In genomic region chr1:87217938-87218337, GRCm38 (mm10) we compare ENCODE assay signal across 11 mouse cellular contexts. TPM values are rescaled to one million over a fixed set of nuclear protein-coding genes. Genes with fewer than 3 reads are reported as not detected.
A peak's percentile ranks its signal among the peaks of the same experiment; 100 is the strongest.
DNase-seq lines count a peak whose midpoint lies in the region; ATAC-seq and TF ChIP-seq lines count a peak whose summit lies in the region.
"Had no signal": no experiment of that assay in that cellular context is flagged by ENCODE, and none has a peak within 500 bp of the region (broad histone marks: within the 10 kb centered on the region; RNA-seq: fewer than 3 reads in every experiment).

No protein-coding gene starts in this region.

- H3K27ac ChIP-seq in hindbrain, postnatal 0 days = no peak overlapping the region
- H3K27ac ChIP-seq in hindbrain, embryonic 14.5 days = no peak overlapping the region
- H3K27ac ChIP-seq in ES-Bruce4 (ENCODE audit: insufficient read depth, low read length) = peak overlapping the region; percentile 86
- H3K27ac ChIP-seq: limb, embryonic 13.5 days had no signal

- H3K4me1 ChIP-seq in hindbrain, postnatal 0 days (ENCODE audit: insufficient read depth, low read length) = peaks cover 20% of the 10 kb centered on the region
- peaks cover 27% of the 10 kb centered on the region for H3K4me1 ChIP-seq in hindbrain, embryonic 14.5 days (replicated peaks; ENCODE audit: control insufficient read depth, insufficient read depth, low read length)
- H3K4me1 ChIP-seq in ES-Bruce4 (ENCODE audit: control insufficient read depth, insufficient read depth, low read length) = no peaks in the 10 kb centered on the region

- H3K27me3 ChIP-seq in hindbrain, postnatal 0 days (ENCODE audit: insufficient read depth, low read length) = no peaks in the 10 kb centered on the region
- no peaks in the 10 kb centered on the region for H3K27me3 ChIP-seq in hindbrain, embryonic 14.5 days (ENCODE audit: control insufficient read depth, insufficient read depth, low read length)
- no peaks in the 10 kb centered on the region for H3K27me3 ChIP-seq in ES-Bruce4 (ENCODE audit: control insufficient read depth, insufficient read depth, low read length, poor library complexity, severe bottlenecking)
- H3K27me3 ChIP-seq: limb, embryonic 13.5 days had no signal

- H3K4me3 ChIP-seq in hindbrain, postnatal 0 days (ENCODE audit: low read length) = no peak overlapping the region
- no peak overlapping the region for H3K4me3 ChIP-seq in hindbrain, embryonic 14.5 days (replicated peaks; ENCODE audit: low read length)
- no peak overlapping the region for H3K4me3 ChIP-seq in ES-Bruce4 (ENCODE audit: low read depth, low read length)
- H3K4me3 ChIP-seq: limb, embryonic 13.5 days had no signal

- DNase-seq in hindbrain, postnatal 0 days (ENCODE audit: low spot score) = peak; percentile 28
- DNase-seq in hindbrain, embryonic 14.5 days (ENCODE audit: low spot score) = no peak
- DNase-seq in 3T3-L1 (ENCODE audit: low read depth, low spot score) = peak; percentile 49
- DNase-seq in kidney, adult 9 months = peak; percentile 75
- no peak for DNase-seq in thymus, postnatal 36 days
- no peak for DNase-seq in thymus, postnatal 14 days
- no peak for DNase-seq in adrenal gland, adult 8-10 months
- DNase-seq: cerebellum, postnatal 25 days had no signal

- H3K9me3 ChIP-seq in hindbrain, postnatal 0 days (ENCODE audit: low read length) = no peaks in the 10 kb centered on the region
- no peaks in the 10 kb centered on the region for H3K9me3 ChIP-seq in hindbrain, embryonic 14.5 days (ENCODE audit: control insufficient read depth, low read length)
- peaks cover 4% of the 10 kb centered on the region for H3K9me3 ChIP-seq in ES-Bruce4 (replicated peaks; ENCODE audit: control insufficient read depth, insufficient read depth, low read length, poor library complexity, severe bottlenecking)
- H3K9me3 ChIP-seq: limb, embryonic 13.5 days had no signal

- TF ChIP-seq EP300 in ES-Bruce4 (IDR thresholded peaks at IDR 0.05; ENCODE audit: insufficient read depth, low read depth, low read length) = no peak

- H3K9ac ChIP-seq in hindbrain, postnatal 0 days (replicated peaks; ENCODE audit: low read length) = no peak overlapping the region
- no peak overlapping the region for H3K9ac ChIP-seq in hindbrain, embryonic 14.5 days
- H3K9ac ChIP-seq in ES-Bruce4 (ENCODE audit: low read depth, poor library complexity, severe bottlenecking) = peak overlapping the region; percentile 20; the same call in 1 of the 2 replicates
- H3K9ac ChIP-seq: limb, embryonic 13.5 days had no signal

- ATAC-seq in hindbrain, postnatal 0 days = no peak
- no peak for ATAC-seq in hindbrain, embryonic 14.5 days (ENCODE audit: low FRiP score)

- peak; percentile 74 for TF ChIP-seq CTCF in hindbrain, postnatal 0 days (IDR thresholded peaks at IDR 0.05; ENCODE audit: low read depth)
- peak; percentile 32 for TF ChIP-seq CTCF in ES-Bruce4 (IDR thresholded peaks at IDR 0.05; ENCODE audit: low read depth, low read length)

- TF ChIP-seq POLR2A in ES-Bruce4 (IDR thresholded peaks at IDR 0.05; ENCODE audit: insufficient read depth, low read length) = no peak

- WGBS in hindbrain, postnatal 0 days = 59% methylated on average over 3 of the region's 3 CpGs
- 65% methylated on average over 3 of the region's 3 CpGs for WGBS in hindbrain, embryonic 14.5 days

- H3K36me3 ChIP-seq in hindbrain, postnatal 0 days (ENCODE audit: insufficient read depth, low read length) = peaks cover 33% of the 10 kb centered on the region
- peaks cover 38% of the 10 kb centered on the region for H3K36me3 ChIP-seq in hindbrain, embryonic 14.5 days (replicated peaks; ENCODE audit: control insufficient read depth, insufficient read depth)
- peaks cover 45% of the 10 kb centered on the region for H3K36me3 ChIP-seq in ES-Bruce4 (ENCODE audit: control insufficient read depth, insufficient read depth, low read length, poor library complexity, severe bottlenecking)

- no peak overlapping the region for H3K4me2 ChIP-seq in hindbrain, postnatal 0 days (ENCODE audit: low read depth, low read length)
- H3K4me2 ChIP-seq in hindbrain, embryonic 14.5 days (replicated peaks) = no peak overlapping the region
- H3K4me2 ChIP-seq: limb, embryonic 13.5 days had no signal

RNA-seq across cellular contexts. Expression of gene Eif4e2, which starts 4.2 kb away (rescaled TPM):
- 60.4 and 68.1 TPM in 2 replicates for total RNA-seq in hindbrain, postnatal 0 days (2014; rRNA removed)
- 99.7 and 103 TPM in 2 replicates for polyA plus RNA-seq in hindbrain, postnatal 0 days (2015; fragmentation: Nextera tagmentation; extraction: Ambion mirVana)
- 66.8 and 74.7 TPM in 2 replicates for polyA plus RNA-seq in hindbrain, embryonic 14.5 days (2014; fragmentation: Nextera tagmentation; extraction: Ambion mirVana)
- polyA plus RNA-seq in ES-Bruce4 (2011; ENCODE audit: insufficient read depth, insufficient read length, low read depth, missing spikeins) = 191 and 201 TPM in 2 replicates
- total RNA-seq in adrenal gland, adult 8-10 months (2022) = 10 to 100 TPM; 69.8 to 78.4 (median 73.4) TPM

RNA-seq across cellular contexts. Expression of gene Chrng, which starts 13.5 kb away (rescaled TPM):
- total RNA-seq in hindbrain, postnatal 0 days (2014; rRNA removed) = 0.22 TPM in 1 of 2 replicates, not detected in the other
- 0.06 TPM in 1 of 2 replicates, not detected in the other for polyA plus RNA-seq in hindbrain, postnatal 0 days (2015; fragmentation: Nextera tagmentation; extraction: Ambion mirVana)
- polyA plus RNA-seq in hindbrain, embryonic 14.5 days (2014; fragmentation: Nextera tagmentation; extraction: Ambion mirVana) = not detected in 2 replicates
- not detected in 2 replicates for polyA plus RNA-seq in ES-Bruce4 (2011; ENCODE audit: insufficient read depth, insufficient read length, low read depth, missing spikeins)
- total RNA-seq in adrenal gland, adult 8-10 months (2022) = not detected
- total RNA-seq: hematopoietic stem cell, adult 5-6 weeks had no signal

RNA-seq across cellular contexts. Expression of gene Chrnd, which starts 27.5 kb away (rescaled TPM):
- total RNA-seq in hindbrain, postnatal 0 days (2014; rRNA removed) = not detected in 2 replicates
- not detected in 2 replicates for polyA plus RNA-seq in hindbrain, postnatal 0 days (2015; fragmentation: Nextera tagmentation; extraction: Ambion mirVana)
- not detected in 2 replicates for polyA plus RNA-seq in hindbrain, embryonic 14.5 days (2014; fragmentation: Nextera tagmentation; extraction: Ambion mirVana)
- polyA plus RNA-seq in ES-Bruce4 (2011; ENCODE audit: insufficient read depth, insufficient read length, low read depth, missing spikeins) = not detected in 2 replicates
- not detected for total RNA-seq in adrenal gland, adult 8-10 months (2022)
- total RNA-seq: hematopoietic stem cell, adult 5-6 weeks had no signal

RNA-seq across cellular contexts. Expression of gene Prss56, which starts 34.8 kb away (rescaled TPM):
- total RNA-seq in hindbrain, postnatal 0 days (2014; rRNA removed) = 0.29 and 0.31 TPM in 2 replicates
- polyA plus RNA-seq in hindbrain, postnatal 0 days (2015; fragmentation: Nextera tagmentation; extraction: Ambion mirVana) = 0.46 and 0.47 TPM in 2 replicates
- polyA plus RNA-seq in hindbrain, embryonic 14.5 days (2014; fragmentation: Nextera tagmentation; extraction: Ambion mirVana) = 4.0 and 5.1 TPM in 2 replicates
- polyA plus RNA-seq in ES-Bruce4 (2011; ENCODE audit: insufficient read depth, insufficient read length, low read depth, missing spikeins) = 0.27 TPM in 1 of 2 replicates, not detected in the other
- total RNA-seq in adrenal gland, adult 8-10 months (2022) = not detected
- total RNA-seq: hematopoietic stem cell, adult 5-6 weeks had no signal

RNA-seq across cellular contexts. Expression of gene Efhd1, which starts 46.2 kb away (rescaled TPM):
- 12.4 and 13.0 TPM in 2 replicates for total RNA-seq in hindbrain, postnatal 0 days (2014; rRNA removed)
- polyA plus RNA-seq in hindbrain, postnatal 0 days (2015; fragmentation: Nextera tagmentation; extraction: Ambion mirVana) = 6.4 and 7.8 TPM in 2 replicates
- 1.6 and 1.7 TPM in 2 replicates for polyA plus RNA-seq in hindbrain, embryonic 14.5 days (2014; fragmentation: Nextera tagmentation; extraction: Ambion mirVana)
- 1.9 and 2.2 TPM in 2 replicates for polyA plus RNA-seq in ES-Bruce4 (2011; ENCODE audit: insufficient read depth, insufficient read length, low read depth, missing spikeins)
- total RNA-seq in adrenal gland, adult 8-10 months (2022) = 100 to 1,000 TPM; 293 to 561 (median 377) TPM
- total RNA-seq: hematopoietic stem cell, adult 5-6 weeks had no signal

Comparison
In these comparisons a context has a peak if more than half of its experiments do, and no peak if none do; other contexts are left out.
1. DNase-seq: peak in hindbrain, postnatal 0 days (single experiment), 3T3-L1 (single experiment) and kidney, adult 9 months (single experiment); none in hindbrain, embryonic 14.5 days (single experiment), thymus, postnatal 36 days (0 of 2), thymus, postnatal 14 days (single experiment) and adrenal gland, adult 8-10 months (single experiment).